Mouse (Mus musculus) cerebellum, postnatal 14 days (tissue): ENCODE results near the gene Rassf4.

ENCODE experiments used
- DNase-seq, 2 experiments: peaks; one replicate each; pipeline ENCODE4 v3.0.0; 2021; ENCODE audit warnings: mixed read lengths in 2 of 2

Gene Rassf4

GRCm38 (mm10) chr6:116671031-116671430 lies 2.7 kb downstream of the Rassf4 start:
- DNase-seq, result peak; percentile 26 to 33

GRCm38 (mm10) chr6:116670144-116670543 lies 3.6 kb downstream of the Rassf4 start:
- DNase-seq, result peak; percentile 74 to 78

DNA sequence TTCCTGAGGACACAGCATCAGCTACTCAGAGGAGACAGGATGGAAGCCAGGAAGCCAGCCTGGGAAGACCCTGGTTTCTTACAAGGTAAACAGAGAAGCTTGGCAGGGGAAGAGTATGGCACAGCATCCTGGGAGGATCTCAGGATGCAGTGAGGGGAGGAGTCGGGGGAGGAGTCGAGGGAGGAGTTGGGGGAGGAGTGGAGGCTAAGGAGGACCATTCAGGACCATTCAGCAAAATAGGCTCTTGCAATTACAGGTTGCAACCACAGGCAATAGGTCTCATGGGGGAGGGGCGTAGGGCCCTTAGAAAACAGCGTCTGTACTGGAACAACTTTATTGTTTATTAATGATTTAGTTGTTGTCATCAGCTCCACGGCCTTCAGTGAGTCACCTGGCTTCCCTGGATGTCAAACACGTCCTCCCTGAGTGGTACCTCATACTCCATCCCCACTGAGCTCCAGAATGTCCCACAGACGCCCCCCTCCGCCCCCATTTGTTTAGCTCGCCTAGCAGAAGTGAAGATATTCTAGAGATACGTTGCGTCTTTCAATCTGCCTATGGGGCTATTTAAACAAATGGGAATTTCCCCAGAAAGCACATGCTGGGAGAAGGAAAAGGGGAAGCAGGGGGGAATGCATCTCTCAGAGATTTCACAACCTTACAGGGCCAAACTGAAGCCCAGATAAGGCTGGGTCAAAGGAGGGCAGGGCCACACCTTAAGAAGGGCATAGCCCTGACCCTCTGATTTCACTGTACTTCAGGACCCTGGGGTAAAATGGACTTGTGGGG lies 4.9 kb downstream of the Rassf4 start:
- DNase-seq, result peak; percentile 28 to 42

GRCm38 (mm10) chr6:116667382-116667781 lies 6.4 kb downstream of the Rassf4 start:
- no peak for DNase-seq

GRCm38 (mm10) chr6:116666892-116667291 lies 6.9 kb downstream of the Rassf4 start:
- no peak for DNase-seq

DNA sequence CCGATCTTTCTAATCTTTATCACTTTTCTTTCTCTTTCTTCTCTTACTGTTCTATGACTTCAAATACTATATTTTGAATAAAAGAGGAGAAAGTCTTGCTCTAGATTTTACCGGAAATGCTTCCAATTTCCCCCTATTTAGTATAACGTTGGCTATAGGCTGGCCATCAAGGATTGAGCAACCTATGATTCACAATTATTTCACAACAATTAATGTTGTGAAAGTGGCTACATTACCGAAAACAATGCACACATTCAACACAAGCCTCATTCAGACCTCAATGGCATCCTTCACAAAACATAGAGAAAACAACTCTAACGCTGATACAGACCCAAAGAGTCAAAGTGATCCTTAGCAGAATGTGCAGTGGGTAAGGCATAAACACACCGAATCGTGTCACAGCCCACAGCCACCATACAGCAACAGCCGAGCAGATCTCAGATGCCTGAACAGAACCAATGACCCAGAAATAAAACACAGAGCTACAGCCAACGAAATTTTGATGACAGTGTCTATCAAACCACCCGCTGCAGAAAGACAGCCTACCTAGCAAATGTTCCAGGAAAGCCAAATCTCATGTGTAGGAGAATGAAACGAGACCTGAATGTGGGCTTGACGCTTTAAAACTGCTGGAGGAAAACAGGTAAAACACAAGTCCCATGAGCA lies 7.5 kb downstream of the Rassf4 start:
- DNase-seq, result no peak

GRCm38 (mm10) chr6:116664830-116665229 lies 8.9 kb downstream of the Rassf4 start:
- DNase-seq, result no peak

GRCm38 (mm10) chr6:116664031-116664430 lies 9.7 kb downstream of the Rassf4 start:
- no peak for DNase-seq

DNA sequence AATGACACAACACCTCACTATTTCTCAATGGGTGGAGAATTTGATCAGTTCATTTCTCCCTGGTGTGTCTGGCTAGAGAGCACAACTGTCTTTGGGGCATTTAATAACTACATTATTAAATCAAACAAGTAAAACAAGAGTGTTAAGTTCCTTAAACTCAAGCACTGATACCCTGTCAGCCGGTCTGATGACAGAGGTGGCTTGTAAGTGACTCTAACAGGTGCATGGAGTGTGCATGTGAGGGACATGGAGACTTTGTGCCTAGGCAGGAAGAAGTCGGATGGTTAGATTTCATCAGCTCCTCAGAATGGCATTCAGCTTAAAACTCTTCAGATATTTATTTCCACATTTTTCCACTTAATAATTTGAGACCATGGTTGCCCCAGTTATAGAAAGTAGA lies 10.4 kb downstream of the Rassf4 start:
- no peak for DNase-seq

DNA sequence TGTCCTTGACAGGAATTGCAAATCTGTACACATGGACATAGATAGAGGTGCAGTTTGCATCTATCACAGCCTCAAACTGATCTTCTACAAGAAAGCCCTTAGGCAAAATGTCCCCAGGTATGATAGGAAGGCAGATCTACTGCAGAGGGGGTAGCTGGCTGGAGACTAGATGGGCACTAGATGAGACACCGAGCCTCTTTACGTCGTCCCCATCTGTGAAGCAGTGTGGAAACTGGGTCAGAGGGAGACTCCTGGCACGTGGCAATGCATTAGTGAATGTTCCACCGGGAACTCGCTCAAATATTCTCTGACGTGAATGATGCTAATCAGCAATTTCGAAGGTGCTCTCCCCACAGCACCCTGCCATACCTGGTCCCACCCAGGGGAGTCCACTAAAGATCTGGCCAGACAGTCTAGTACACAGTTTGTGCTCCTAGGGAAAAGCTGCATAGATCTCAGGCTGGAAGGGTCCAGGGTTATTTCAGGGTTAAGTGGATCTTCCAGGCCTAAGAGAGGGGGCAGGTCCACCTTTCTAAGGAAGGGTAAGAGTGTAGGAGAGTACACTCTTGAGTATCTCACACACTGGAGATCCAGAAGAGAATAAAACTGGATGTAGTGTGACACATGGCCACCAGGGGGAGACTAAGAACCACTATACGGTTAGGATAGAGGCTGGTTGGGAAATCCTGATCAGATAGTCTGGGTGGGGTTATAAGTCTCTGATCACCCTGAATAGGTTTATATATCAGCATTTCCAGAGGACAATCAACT lies 19.9 kb downstream of the Rassf4 start:
- peak; percentile 81 to 85 for DNase-seq

GRCm38 (mm10) chr6:116653191-116653590 lies 20.6 kb downstream of the Rassf4 start:
- DNase-seq, result no peak

- peak in 1 of 2 experiments; percentile 37 for DNase-seq
Measured at GRCm38 (mm10) chr6:116651437-116652118, 22.2 kb downstream of the Rassf4 start.

- DNase-seq, result no peak
Measured at GRCm38 (mm10) chr6:116650406-116650805, 23.3 kb downstream of the Rassf4 start, which contains the start of gene Depp1. Depp1 (plus strand) TSS chr6:116650609.

GRCm38 (mm10) chr6:116649811-116650210 lies 23.9 kb downstream of the Rassf4 start:
- DNase-seq, result no peak

- DNase-seq, result peak; percentile 35 to 43
Measured at GRCm38 (mm10) chr6:116647763-116648162, 26.0 kb downstream of the Rassf4 start.

DNA sequence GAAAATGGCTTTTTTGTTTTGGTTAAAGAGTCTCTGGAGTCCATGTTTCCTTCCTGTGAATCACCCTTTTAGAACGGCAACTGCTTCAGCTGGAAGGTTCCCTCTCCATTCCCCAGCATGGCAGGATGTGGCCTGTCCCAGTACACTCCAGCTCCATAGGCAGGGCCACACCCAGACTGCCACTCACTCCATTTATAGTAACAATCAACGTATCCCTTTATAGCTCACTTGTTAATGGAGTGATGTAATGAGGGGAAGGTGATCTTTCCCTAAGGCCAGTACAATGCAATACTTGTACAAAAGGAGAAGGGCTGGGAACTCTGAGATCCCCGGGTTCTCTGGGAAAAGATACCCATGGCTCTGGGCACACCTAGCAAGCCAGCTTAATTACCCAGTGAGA lies 29.4 kb downstream of the Rassf4 start:
- no peak for DNase-seq

GRCm38 (mm10) chr6:116643881-116644280 lies 29.9 kb downstream of the Rassf4 start:
- no peak for DNase-seq

DNA sequence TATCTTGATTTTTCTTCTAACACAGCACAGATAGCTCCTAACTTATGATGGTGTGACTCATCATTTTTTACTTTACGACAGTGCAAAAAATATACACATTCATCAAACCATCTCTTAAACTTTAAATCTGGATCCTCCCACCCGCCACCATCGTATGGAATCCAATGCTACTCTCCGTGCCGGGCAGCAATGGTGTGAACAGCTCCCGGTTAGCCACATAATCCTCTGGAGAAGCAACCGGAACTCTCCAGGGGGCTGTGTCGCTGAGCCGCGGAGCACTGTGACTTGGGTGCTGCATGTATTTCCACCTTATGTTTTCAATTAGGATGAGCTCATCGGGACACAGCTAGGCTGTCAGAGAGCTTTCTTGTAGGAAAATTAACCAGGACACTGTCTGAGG lies 30.8 kb downstream of the Rassf4 start:
- no peak for DNase-seq

DNA sequence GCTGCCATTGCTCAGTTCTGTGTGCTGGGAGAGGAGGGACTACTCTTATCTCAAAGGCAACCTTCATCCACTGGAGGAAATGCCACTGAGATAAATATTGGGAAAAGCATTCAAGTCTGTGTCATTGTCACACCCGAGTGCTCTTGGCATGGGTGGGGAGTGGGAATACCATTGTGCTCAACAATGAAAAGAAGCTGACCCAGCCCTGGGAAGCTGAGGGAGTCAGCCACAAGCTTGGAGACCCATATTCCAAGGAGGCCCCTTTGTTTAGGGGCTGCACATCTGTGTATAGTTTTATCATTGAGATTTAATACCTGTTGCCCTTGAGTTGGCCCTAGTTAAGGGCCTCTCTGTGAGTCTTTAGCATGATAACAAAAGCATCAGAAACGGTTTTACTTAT lies 34.1 kb downstream of the Rassf4 start:
- DNase-seq, result no peak

- no peak for DNase-seq
Measured at GRCm38 (mm10) chr6:116638871-116639270, 34.9 kb downstream of the Rassf4 start.

- no peak for DNase-seq
Measured at GRCm38 (mm10) chr6:116637496-116637895, 36.3 kb downstream of the Rassf4 start.

- no peak for DNase-seq
Measured at GRCm38 (mm10) chr6:116636581-116637235, 37.0 kb downstream of the Rassf4 start.
